Mouse (Mus musculus): Measurements from ENCODE around the gene Pfkfb2.
"Not testable (repeated sequence)": the region's sequence is repeated elsewhere in the genome, so short reads cannot be mapped to it uniquely, and the experiment has no call there.

Gene Pfkfb2

GRCm38 (mm10) chr1:130699937-130700633 is 29.0 kb downstream of the Pfkfb2 start:
- DNase-seq (ENCODE audit: extremely low spot score, low spot score) = no peak

GRCm38 (mm10) chr1:130698601-130699000 is 30.5 kb downstream of the Pfkfb2 start:
- DNase-seq (ENCODE audit: extremely low spot score, low spot score) = no peak

- no peak for DNase-seq (ENCODE audit: extremely low spot score, low spot score)
These were observed 45.1 kb downstream of the Pfkfb2 start for GRCm38 (mm10) chr1:130683905-130684304.

- no peak for DNase-seq (ENCODE audit: extremely low spot score, low spot score)
These were observed 47.2 kb downstream of the Pfkfb2 start for GRCm38 (mm10) chr1:130681656-130682413.

DNA sequence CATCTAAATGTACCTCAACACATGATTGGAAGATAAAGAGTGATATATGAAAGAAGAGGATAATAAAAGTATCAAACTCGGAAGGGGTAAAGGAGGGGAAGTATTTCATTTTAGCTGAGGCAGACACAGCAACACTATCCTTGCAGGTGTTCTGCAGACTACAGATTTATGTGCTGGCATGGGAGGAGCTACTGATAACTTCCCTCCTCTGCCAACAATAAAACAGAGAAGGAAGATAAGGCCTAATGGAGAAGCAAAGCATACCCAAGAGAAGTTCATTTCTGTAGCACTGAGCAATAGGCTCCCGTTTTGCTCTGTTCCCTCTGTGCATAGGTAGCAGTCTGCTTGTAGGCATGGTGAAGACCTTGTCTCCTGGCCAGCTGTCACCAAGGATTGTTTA is 48.0 kb downstream of the Pfkfb2 start:
- no peak for DNase-seq (ENCODE audit: extremely low spot score, low spot score)

DNA sequence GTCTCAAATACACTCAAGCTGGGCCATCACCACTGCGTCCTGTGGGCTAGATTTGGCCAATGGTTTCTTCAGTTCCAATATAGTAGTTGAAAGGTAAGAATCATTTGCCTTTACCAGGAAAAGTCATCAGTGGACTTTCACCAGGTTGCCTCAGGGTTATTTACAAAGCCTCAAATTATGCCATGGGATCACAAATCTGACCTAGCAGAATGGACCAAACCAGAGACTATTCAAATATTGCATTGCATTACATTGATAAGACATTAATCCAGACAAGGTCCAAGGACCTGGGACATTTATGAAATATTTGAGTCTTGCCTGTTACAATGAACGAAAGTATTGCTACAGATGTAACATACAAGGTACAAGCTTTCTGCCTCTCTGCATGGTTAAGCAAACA is 50.5 kb downstream of the Pfkfb2 start:
- DNase-seq (ENCODE audit: extremely low spot score, low spot score) = no peak

GRCm38 (mm10) chr1:130663576-130663975 is 65.5 kb downstream of the Pfkfb2 start:
- DNase-seq (ENCODE audit: extremely low spot score, low spot score) = not testable (repeated sequence)

DNA sequence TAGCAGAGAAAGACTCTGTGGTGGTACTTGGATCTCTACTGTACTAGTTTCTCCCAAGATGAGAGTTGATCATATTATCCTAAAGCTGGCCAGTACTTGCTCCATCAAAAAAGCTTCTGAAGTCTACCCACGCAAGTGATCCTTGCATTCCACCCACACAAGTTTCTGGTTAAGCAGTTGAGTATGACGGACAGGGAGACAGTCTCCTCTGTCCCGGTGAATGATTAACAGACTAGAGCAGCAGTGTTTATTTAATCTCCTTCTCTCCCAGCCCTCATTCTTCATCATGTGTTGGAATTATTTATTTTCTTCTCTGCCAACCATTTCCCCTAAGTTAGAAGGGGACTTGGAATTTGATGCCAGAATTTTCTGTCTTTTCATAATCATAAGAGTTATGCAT is 67.6 kb downstream of the Pfkfb2 start, which contains the start of gene C4bp:
Gene C4bp, minus strand, starts transcription at position 179 of the 400 bp plus-strand sequence.
- no peak for DNase-seq (ENCODE audit: extremely low spot score, low spot score)

- not testable (repeated sequence) for DNase-seq (ENCODE audit: extremely low spot score, low spot score)
These were observed 69.4 kb downstream of the Pfkfb2 start for GRCm38 (mm10) chr1:130659641-130660040.

GRCm38 (mm10) chr1:130644103-130644502 is 85.0 kb downstream of the Pfkfb2 start:
- DNase-seq (ENCODE audit: extremely low spot score, low spot score) = no peak

DNA sequence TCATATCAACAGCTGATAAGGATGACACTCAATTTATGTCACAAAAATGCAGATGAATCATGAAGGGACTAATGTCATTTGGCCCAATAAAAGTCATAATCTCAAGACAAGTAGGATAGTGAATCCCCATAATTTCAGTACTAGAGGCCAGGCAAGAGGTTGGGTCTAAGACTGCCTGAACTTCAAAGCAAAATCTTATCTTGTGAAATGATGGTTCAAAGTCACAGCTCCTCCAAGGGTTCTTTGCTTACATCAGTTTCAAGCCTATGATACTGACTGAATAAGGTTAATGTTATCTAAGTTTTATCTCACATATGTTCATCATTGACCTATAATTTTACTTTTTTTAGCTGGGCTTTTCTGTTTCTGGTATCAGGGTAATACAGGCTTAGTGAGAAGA is 88.1 kb downstream of the Pfkfb2 start:
- DNase-seq (ENCODE audit: extremely low spot score, low spot score) = no peak
